10 mouse cellular contexts compared by ENCODE assay signal in genomic region chr11:95825625-95826024, GRCm38 (mm10). TPM values are rescaled to one million over a fixed set of nuclear protein-coding genes. Genes with fewer than 3 reads are reported as not detected.
A peak's percentile ranks its signal among the peaks of the same experiment; 100 is the strongest.
DNase-seq lines count a peak whose midpoint lies in the region; ATAC-seq and TF ChIP-seq lines count a peak whose summit lies in the region.
"Had no signal": no experiment of that assay in that cellular context is flagged by ENCODE, and none has a peak within 500 bp of the region (broad histone marks: within the 10 kb centered on the region; RNA-seq: fewer than 3 reads in every experiment).

No protein-coding gene starts in this region.

- peaks cover 19% of the 10 kb centered on the region for H3K4me1 ChIP-seq in hindbrain, embryonic 13.5 days (replicated peaks)
- H3K4me1 ChIP-seq in hindbrain, postnatal 0 days (ENCODE audit: insufficient read depth, low read length), result peaks cover 3% of the 10 kb centered on the region
- peaks cover 14% of the 10 kb centered on the region for H3K4me1 ChIP-seq in stomach, embryonic 15.5 days
- H3K4me1 ChIP-seq in stomach, postnatal 0 days (replicated peaks; ENCODE audit: control insufficient read depth, insufficient read depth), result no peaks in the 10 kb centered on the region; the same call in none of the 2 replicates
- H3K4me1 ChIP-seq in small intestine, adult 2 months (ENCODE audit: control insufficient read depth, insufficient read depth, insufficient read length, low read length), result peaks cover 29% of the 10 kb centered on the region

- peaks cover 82% of the 10 kb centered on the region for H3K27me3 ChIP-seq in hindbrain, embryonic 13.5 days
- peaks cover 29% of the 10 kb centered on the region for H3K27me3 ChIP-seq in hindbrain, postnatal 0 days (ENCODE audit: insufficient read depth, low read length)
- peaks cover 47% of the 10 kb centered on the region for H3K27me3 ChIP-seq in stomach, embryonic 15.5 days (replicated peaks)
- H3K27me3 ChIP-seq in stomach, postnatal 0 days (ENCODE audit: control insufficient read depth, insufficient read depth, low read length), result peaks cover 12% of the 10 kb centered on the region; the same call in 1 of the 2 replicates
- no peaks in the 10 kb centered on the region for H3K27me3 ChIP-seq in small intestine, adult 2 months (ENCODE audit: control insufficient read depth, insufficient read depth, low read length)

- no peak overlapping the region for H3K9ac ChIP-seq in hindbrain, embryonic 13.5 days
- H3K9ac ChIP-seq in hindbrain, postnatal 0 days (replicated peaks; ENCODE audit: low read length), result no peak overlapping the region
- H3K9ac ChIP-seq in stomach, embryonic 15.5 days, result no peak overlapping the region
- H3K9ac ChIP-seq in stomach, postnatal 0 days (ENCODE audit: low read length), result no peak overlapping the region

- H3K9me3 ChIP-seq in hindbrain, embryonic 13.5 days, result no peaks in the 10 kb centered on the region
- H3K9me3 ChIP-seq in hindbrain, postnatal 0 days (ENCODE audit: low read length), result no peaks in the 10 kb centered on the region
- no peaks in the 10 kb centered on the region for H3K9me3 ChIP-seq in stomach, embryonic 15.5 days
- no peaks in the 10 kb centered on the region for H3K9me3 ChIP-seq in stomach, postnatal 0 days (ENCODE audit: control insufficient read depth, low read length)
- H3K9me3 ChIP-seq: midbrain, embryonic 15.5 days had no signal

- TF ChIP-seq POLR2A in small intestine, adult 2 months (IDR thresholded peaks at IDR 0.05; ENCODE audit: low read depth, low read length), result no peak

- ATAC-seq in hindbrain, embryonic 13.5 days (ENCODE audit: low FRiP score), result no peak
- no peak for ATAC-seq in hindbrain, postnatal 0 days
- ATAC-seq in stomach, embryonic 15.5 days (ENCODE audit: insufficient read depth, low FRiP score, low read depth), result no peak
- ATAC-seq in stomach, postnatal 0 days (ENCODE audit: low FRiP score, low TSS enrichment), result no peak
- ATAC-seq: hindbrain, embryonic 16.5 days had no signal

- no peak overlapping the region for H3K4me3 ChIP-seq in hindbrain, embryonic 13.5 days
- no peak overlapping the region for H3K4me3 ChIP-seq in hindbrain, postnatal 0 days (ENCODE audit: low read length)
- H3K4me3 ChIP-seq in stomach, embryonic 15.5 days (replicated peaks), result peak overlapping the region; percentile 69; the same call in 1 of the 2 replicates
- H3K4me3 ChIP-seq in stomach, postnatal 0 days (ENCODE audit: low read depth, low read length), result no peak overlapping the region
- peak overlapping the region; percentile 28; the same call in 1 of the 2 replicates for H3K4me3 ChIP-seq in small intestine, adult 2 months (ENCODE audit: low read depth, low read length)

- no peak for TF ChIP-seq CTCF in hindbrain, postnatal 0 days (IDR thresholded peaks at IDR 0.05; ENCODE audit: low read depth)
- no peak for TF ChIP-seq CTCF in stomach, postnatal 0 days (IDR thresholded peaks at IDR 0.05; ENCODE audit: low read depth)
- no peak for TF ChIP-seq CTCF in small intestine, adult 2 months (IDR thresholded peaks at IDR 0.05; ENCODE audit: extremely low read depth, insufficient read length, insufficient replicate concordance, low read depth, low read length)

- DNase-seq in adrenal gland, adult (ENCODE audit: inconsistent age in 2 of 2, low spot score in 1 of 2), result peak; percentile 7 to 39
- DNase-seq in adrenal gland, adult 2 months, result no peak
- no peak for DNase-seq in hindbrain, postnatal 0 days (ENCODE audit: low spot score)
- no peak for DNase-seq in stomach, postnatal 0 days (ENCODE audit: low spot score)
- no peak for DNase-seq in B cell, adult 2 months

- H3K4me2 ChIP-seq in hindbrain, embryonic 13.5 days, result 0 out of 2 replicates have a peak overlapping the region, but pooled peaks have one; percentile 98
- no peak overlapping the region for H3K4me2 ChIP-seq in hindbrain, postnatal 0 days (ENCODE audit: low read depth, low read length)
- H3K4me2 ChIP-seq in stomach, embryonic 15.5 days, result peak overlapping the region; percentile 97; the same call in 1 of the 2 replicates
- H3K4me2 ChIP-seq in stomach, postnatal 0 days (replicated peaks; ENCODE audit: low read depth), result no peak overlapping the region

- WGBS in hindbrain, embryonic 13.5 days, result 56% methylated on average over 3 of the region's 3 CpGs
- 45% methylated on average over 3 of the region's 3 CpGs for WGBS in hindbrain, postnatal 0 days
- 46% methylated on average over 3 of the region's 3 CpGs for WGBS in stomach, embryonic 15.5 days
- WGBS in stomach, postnatal 0 days, result 44% methylated on average over 3 of the region's 3 CpGs
- WGBS in small intestine, adult 2 months, result 60% methylated on average over 3 of the region's 3 CpGs

- H3K36me3 ChIP-seq in hindbrain, embryonic 13.5 days, result no peaks in the 10 kb centered on the region
- H3K36me3 ChIP-seq in hindbrain, postnatal 0 days (ENCODE audit: insufficient read depth, low read length), result no peaks in the 10 kb centered on the region
- no peaks in the 10 kb centered on the region for H3K36me3 ChIP-seq in stomach, embryonic 15.5 days
- no peaks in the 10 kb centered on the region for H3K36me3 ChIP-seq in stomach, postnatal 0 days (ENCODE audit: control insufficient read depth, insufficient read depth, low read length)
- H3K36me3 ChIP-seq in small intestine, adult 2 months (ENCODE audit: control insufficient read depth, insufficient read depth, low read length), result 0 out of 2 replicates have a peak, but pooled peaks cover 3% of the 10 kb centered on the region
- H3K36me3 ChIP-seq: midbrain, embryonic 15.5 days had no signal

- TF ChIP-seq EP300 in stomach, postnatal 0 days (optimal IDR thresholded peaks at IDR 0.05), result no peak

- no peak overlapping the region for H3K27ac ChIP-seq in hindbrain, embryonic 13.5 days
- no peak overlapping the region for H3K27ac ChIP-seq in hindbrain, postnatal 0 days
- H3K27ac ChIP-seq in stomach, embryonic 15.5 days, result no peak overlapping the region
- H3K27ac ChIP-seq in stomach, postnatal 0 days (replicated peaks), result no peak overlapping the region
- H3K27ac ChIP-seq in small intestine, adult 2 months (ENCODE audit: insufficient read depth, low read depth, low read length), result peak overlapping the region; percentile 94
- H3K27ac ChIP-seq: midbrain, embryonic 15.5 days had no signal

RNA-seq across cellular contexts. Expression of gene Phospho1, which starts 1.3 kb away (rescaled TPM):
- total RNA-seq in adrenal gland, adult 2 months (2021), result 100 to 1,000 TPM; 179 to 254 TPM
- polyA plus RNA-seq in adrenal gland, adult 2 months (2012; rRNA removed), result 431 and 453 TPM in 2 replicates
- 0.39 TPM in 1 of 2 replicates, not detected in the other for polyA plus RNA-seq in hindbrain, embryonic 13.5 days (2015; fragmentation: Nextera tagmentation; extraction: Ambion mirVana)
- total RNA-seq in hindbrain, postnatal 0 days (2014; rRNA removed), result 5.2 and 6.3 TPM in 2 replicates
- polyA plus RNA-seq in hindbrain, postnatal 0 days (2015; fragmentation: Nextera tagmentation; extraction: Ambion mirVana), result 0.59 TPM in 1 of 2 replicates, not detected in the other
- polyA plus RNA-seq in stomach, embryonic 15.5 days (2015; fragmentation: Nextera tagmentation; extraction: Ambion mirVana), result 0.86 and 1.2 TPM in 2 replicates
- 0.40 and 0.45 TPM in 2 replicates for polyA plus RNA-seq in stomach, postnatal 0 days (2015; fragmentation: Nextera tagmentation; extraction: Ambion mirVana)
- polyA plus RNA-seq in small intestine, adult 2 months (2012; rRNA removed), result 236 and 278 TPM in 2 replicates
- polyA plus RNA-seq: hindbrain, embryonic 16.5 days; midbrain, embryonic 15.5 days had no signal

RNA-seq across cellular contexts. Expression of gene Gngt2, which starts 11.4 kb away (rescaled TPM):
- 10 to 100 TPM; 21.4 to 30.4 TPM for total RNA-seq in adrenal gland, adult 2 months (2021)
- polyA plus RNA-seq in adrenal gland, adult 2 months (2012; rRNA removed), result 1.3 and 1.4 TPM in 2 replicates
- 4.1 and 4.8 TPM in 2 replicates for polyA plus RNA-seq in hindbrain, embryonic 13.5 days (2015; fragmentation: Nextera tagmentation; extraction: Ambion mirVana)
- total RNA-seq in hindbrain, postnatal 0 days (2014; rRNA removed), result 0.63 TPM in 1 of 2 replicates, not detected in the other
- polyA plus RNA-seq in hindbrain, postnatal 0 days (2015; fragmentation: Nextera tagmentation; extraction: Ambion mirVana), result 2.9 and 3.9 TPM in 2 replicates
- polyA plus RNA-seq in stomach, embryonic 15.5 days (2015; fragmentation: Nextera tagmentation; extraction: Ambion mirVana), result 16.9 and 17.1 TPM in 2 replicates
- 11.1 and 12.5 TPM in 2 replicates for polyA plus RNA-seq in stomach, postnatal 0 days (2015; fragmentation: Nextera tagmentation; extraction: Ambion mirVana)
- polyA plus RNA-seq in small intestine, adult 2 months (2012; rRNA removed), result 2.1 and 4.7 TPM in 2 replicates

RNA-seq across cellular contexts. Expression of gene Abi3, which starts 16.7 kb away (rescaled TPM):
- total RNA-seq in adrenal gland, adult 2 months (2021), result 10 to 100 TPM; 11.9 to 12.3 TPM
- 55.2 and 62.6 TPM in 2 replicates for polyA plus RNA-seq in adrenal gland, adult 2 months (2012; rRNA removed)
- polyA plus RNA-seq in hindbrain, embryonic 13.5 days (2015; fragmentation: Nextera tagmentation; extraction: Ambion mirVana), result 2.1 and 2.4 TPM in 2 replicates
- 1.9 and 3.2 TPM in 2 replicates for total RNA-seq in hindbrain, postnatal 0 days (2014; rRNA removed)
- 1.6 and 3.1 TPM in 2 replicates for polyA plus RNA-seq in hindbrain, postnatal 0 days (2015; fragmentation: Nextera tagmentation; extraction: Ambion mirVana)
- polyA plus RNA-seq in stomach, embryonic 15.5 days (2015; fragmentation: Nextera tagmentation; extraction: Ambion mirVana), result 7.4 and 9.8 TPM in 2 replicates
- 3.6 and 4.2 TPM in 2 replicates for polyA plus RNA-seq in stomach, postnatal 0 days (2015; fragmentation: Nextera tagmentation; extraction: Ambion mirVana)
- 34.0 and 73.5 TPM in 2 replicates for polyA plus RNA-seq in small intestine, adult 2 months (2012; rRNA removed)

Comparison
In these comparisons a context has a peak if more than half of its experiments do, and no peak if none do; other contexts are left out.
1. DNase-seq: peak in adrenal gland, adult (2 of 2); none in adrenal gland, adult 2 months (single experiment), hindbrain, postnatal 0 days (single experiment), stomach, postnatal 0 days (single experiment) and B cell, adult 2 months (0 of 2).
2. H3K4me2 ChIP-seq: peak in hindbrain, embryonic 13.5 days (single experiment) and stomach, embryonic 15.5 days (single experiment); none in hindbrain, postnatal 0 days (single experiment) and stomach, postnatal 0 days (single experiment).
3. H3K4me3 ChIP-seq: peak in stomach, embryonic 15.5 days (single experiment) and small intestine, adult 2 months (single experiment); none in hindbrain, embryonic 13.5 days (single experiment), hindbrain, postnatal 0 days (single experiment) and stomach, postnatal 0 days (single experiment).
4. RNA of gene Phospho1, which starts 1.3 kb away (polyA plus RNA-seq): 431 to 453 TPM in adrenal gland, adult 2 months and 236 to 278 TPM in small intestine, adult 2 months; 0.86 to 1.2 TPM in stomach, embryonic 15.5 days, 0.59 TPM in hindbrain, postnatal 0 days, 0.40 to 0.45 TPM in stomach, postnatal 0 days and 0.39 TPM in hindbrain, embryonic 13.5 days; every median in the first group is over 100 times any median in the second.